Mouse (Mus musculus) CH12.LX (cell line): ENCODE measurements at regions not wholly inside any gene's neighbourhood (a gene's known extent, or its start where the extent isn't known, plus 50 kb on each side); places are given as distances from the start of the nearest gene placed in this dataset.

Experiments used
- DNase-seq: peaks from one replicate; pipeline ENCODE4 v3.0.0-alpha.2; 2013; ENCODE audit errors: extremely low read depth
- H3K27ac ChIP-seq: 2 replicates; pipeline ENCODE4 v1.5.1; 2012; ENCODE audit warnings: low read depth, mild to moderate bottlenecking, control low read depth, moderate library complexity; ENCODE audit not compliant: insufficient read depth
- H3K27me3 ChIP-seq: replicated peaks from 2 replicates; pipeline ENCODE3; 2012; ENCODE audit warnings: inconsistent platforms
- H3K36me3 ChIP-seq, 2 experiments: replicated peaks in 1 of 2; 2 replicates each; pipeline versions ENCODE3 to v1.6.1; 2012; ENCODE audit warnings: inconsistent platforms in 1 of 2, low read length in 1 of 2, mild to moderate bottlenecking in 1 of 2, mixed read lengths in 1 of 2, moderate library complexity in 1 of 2; ENCODE audit not compliant: control insufficient read depth in 1 of 2, insufficient read depth in 1 of 2
- H3K4me1 ChIP-seq, 2 experiments: 2 replicates each; pipeline ENCODE4 v1.6.1; 2012; ENCODE audit warnings: inconsistent platforms in 1 of 2, moderate library complexity in 1 of 2; ENCODE audit not compliant: insufficient read depth in 2 of 2, control insufficient read depth in 1 of 2
- H3K4me2 ChIP-seq: 2 replicates; pipeline ENCODE4 v1.6.1; 2012; ENCODE audit warnings: low read depth, mild to moderate bottlenecking, control low read depth; ENCODE audit not compliant: poor library complexity, insufficient read depth, severe bottlenecking
- H3K4me3 ChIP-seq, 3 experiments: fragments of 150-350 bp in 1 of 3; sonication (generic) in 1 of 3; replicated peaks in 1 of 3; 2 replicates each; pipeline versions ENCODE3 to v1.5.1; 2011 to 2012; ENCODE audit warnings: low read depth in 2 of 3, low read length in 2 of 3, mild to moderate bottlenecking in 2 of 3, moderate library complexity in 2 of 3, control low read depth in 1 of 3, improper control_type of control experiment in 1 of 3, inconsistent platforms in 1 of 3, mixed read lengths in 1 of 3; ENCODE audit not compliant: poor library complexity in 1 of 3
- H3K79me2 ChIP-seq: replicated peaks from 2 replicates; pipeline ENCODE4 v1.6.1; 2012; ENCODE audit warnings: mild to moderate bottlenecking, moderate library complexity; ENCODE audit not compliant: control insufficient read depth, poor library complexity, insufficient read depth, severe bottlenecking; ENCODE audit errors: extremely low read depth
- H3K9ac ChIP-seq: 2 replicates; pipeline ENCODE4 v1.6.1; 2012; ENCODE audit warnings: low read depth, mild to moderate bottlenecking, control low read depth, moderate library complexity; ENCODE audit not compliant: insufficient read depth
- H3K9me3 ChIP-seq: replicated peaks from 2 replicates; pipeline ENCODE3; 2012; ENCODE audit warnings: low read length, inconsistent platforms, mixed read lengths
- ETS1 ChIP-seq: conservative IDR thresholded peaks from 2 replicates; pipeline ENCODE4 v1.6.1; 2012; ENCODE audit warnings: low read depth, mild to moderate bottlenecking, inconsistent platforms, low read length, improper control_type of control experiment, moderate library complexity
- GABPA ChIP-seq: IDR thresholded peaks from 2 replicates; pipeline ENCODE4 v1.6.1; 2012; ENCODE audit warnings: low read depth, low read length, improper control_type of control experiment, inconsistent platforms; ENCODE audit not compliant: insufficient replicate concordance
- JUND ChIP-seq: conservative IDR thresholded peaks from 2 replicates; pipeline ENCODE4 v1.6.1; 2011; ENCODE audit warnings: low read depth, low read length, improper control_type of control experiment
- MAX ChIP-seq: IDR thresholded peaks from 2 replicates; pipeline ENCODE4 v1.6.1; 2011; ENCODE audit warnings: low read length, improper control_type of control experiment
- MAZ ChIP-seq: IDR thresholded peaks from 2 replicates; pipeline ENCODE4 v1.6.1; 2012; ENCODE audit warnings: low read depth, mild to moderate bottlenecking, inconsistent platforms, low read length, improper control_type of control experiment, moderate library complexity
- MXI1 ChIP-seq: IDR thresholded peaks from 2 replicates; pipeline ENCODE4 v1.6.1; 2011; ENCODE audit warnings: mild to moderate bottlenecking, low read depth, low read length, improper control_type of control experiment
- NELFE ChIP-seq: IDR thresholded peaks from 2 replicates; pipeline ENCODE4 v1.6.1; 2011; ENCODE audit warnings: low read depth, low read length, improper control_type of control experiment
- NRF1 ChIP-seq: IDR thresholded peaks from 2 replicates; pipeline ENCODE4 v1.6.1; 2014; ENCODE audit warnings: low read depth, mild to moderate bottlenecking, inconsistent platforms, low read length, improper control_type of control experiment, moderate library complexity
- POLR2A ChIP-seq: IDR thresholded peaks from 2 replicates; pipeline ENCODE4 v1.6.1; 2011; ENCODE audit warnings: low read depth, mild to moderate bottlenecking, improper control_type of control experiment, low read length
- POLR2AphosphoS2 ChIP-seq: IDR thresholded peaks from 2 replicates; pipeline ENCODE4 v1.6.1; 2011; ENCODE audit warnings: low read depth, low read length, improper control_type of control experiment
- RCOR1 ChIP-seq: conservative IDR thresholded peaks from 2 replicates; pipeline ENCODE4 v1.6.1; 2012; ENCODE audit warnings: low read depth, mild to moderate bottlenecking, inconsistent platforms, low read length, improper control_type of control experiment
- SIN3A ChIP-seq: IDR thresholded peaks from 2 replicates; pipeline ENCODE4 v1.6.1; 2012; ENCODE audit warnings: low read length, improper control_type of control experiment, inconsistent platforms
- TCF12 ChIP-seq: IDR thresholded peaks from 2 replicates; pipeline ENCODE4 v1.6.1; 2014; ENCODE audit warnings: low read depth, mild to moderate bottlenecking, inconsistent platforms, low read length, improper control_type of control experiment
- USF1 ChIP-seq: IDR thresholded peaks from 2 replicates; pipeline ENCODE4 v1.6.1; 2014; ENCODE audit warnings: low read depth, mild to moderate bottlenecking, inconsistent platforms, low read length, improper control_type of control experiment
- USF2 ChIP-seq: conservative IDR thresholded peaks from 2 replicates; pipeline ENCODE4 v1.6.1; 2011; ENCODE audit warnings: low read depth, low read length, improper control_type of control experiment
- ZC3H11A ChIP-seq: IDR thresholded peaks from 2 replicates; pipeline ENCODE4 v1.6.1; 2012; ENCODE audit warnings: low read depth, mild to moderate bottlenecking, inconsistent platforms, low read length, improper control_type of control experiment
- ZNF384 ChIP-seq: IDR thresholded peaks from 2 replicates; pipeline ENCODE4 v1.6.1; 2012; ENCODE audit warnings: low read depth, low read length, improper control_type of control experiment, inconsistent platforms
- dilution Hi-C: fragments of 300-500 bp; cut with MboI; formaldehyde crosslinking; loops from 2 replicates; pipeline ENCODE4 v1.14.3; 2020; ENCODE audit warnings: low sequenced_read_pairs; ENCODE audit not compliant: extremely low pct_unique_long_range_greater_than_20kb, extremely low pct_ligation_motif_present
- in situ Hi-C: fragments of 300-500 bp; cut with MboI; formaldehyde crosslinking; loops from 3 replicates; pipeline ENCODE4 v1.14.3; 2019; ENCODE audit warnings: low sequenced_read_pairs, low pct_ligation_motif_present, low pct_unique_long_range_greater_than_20kb, mixed read lengths

GRCm38 (mm10) chr7:142599942-142600341 is 66.7 kb downstream of the Igf2 start:
- dilution Hi-C loops (no loop called here), in situ Hi-C loops (loop anchor here (5.0 kb wide), 1 partner anchor 77 kb away; no protein-coding TSS in a partner anchor)
- H3K9ac ChIP-seq: no peak overlapping the region
- H3K4me2 ChIP-seq: no peak overlapping the region
- H3K4me3 ChIP-seq: no peak overlapping the region
- no peaks in the 10 kb centered on the region for H3K79me2 ChIP-seq
- no peaks in the 10 kb centered on the region for H3K36me3 ChIP-seq
- H3K27me3 ChIP-seq: peaks cover 97% of the 10 kb centered on the region
- TF ChIP-seq MAX: no peak
- TF ChIP-seq RCOR1: no peak
- no peak for TF ChIP-seq ZC3H11A
- TF ChIP-seq ZNF384: no peak
- TF ChIP-seq NRF1: no peak
- no peak for TF ChIP-seq GABPA
- no peak for TF ChIP-seq TCF12
- TF ChIP-seq ETS1: no peak
- no peak for TF ChIP-seq USF2
- no peaks in the 10 kb centered on the region for H3K4me1 ChIP-seq
- H3K9me3 ChIP-seq: no peaks in the 10 kb centered on the region
- DNase-seq: no peak
- no peak overlapping the region for H3K27ac ChIP-seq

- DNase-seq: no peak
- Histone ChIP-seq H3K4me2 (no peak overlapping the region), H3K27ac (no peak overlapping the region), H3K79me2 (no peaks in the 10 kb centered on the region), H3K9ac (no peak overlapping the region), H3K36me3 (no peaks in the 10 kb centered on the region), H3K4me3 (no peak overlapping the region), H3K4me1 (no peaks in the 10 kb centered on the region), H3K27me3 (peaks cover 97% of the 10 kb centered on the region), H3K9me3 (no peaks in the 10 kb centered on the region)
- in situ Hi-C loops (loop anchor here (5.0 kb wide), 1 partner anchor 77 kb away; no protein-coding TSS in a partner anchor), dilution Hi-C loops (no loop called here)
- TF ChIP-seq USF1 (no peak), SIN3A (no peak), POLR2A (no peak), JUND (no peak), NELFE (no peak), RCOR1 (no peak), MXI1 (no peak), POLR2AphosphoS2 (no peak), MAZ (no peak)
These were observed 66.2 kb downstream of the Igf2 start for GRCm38 (mm10) chr7:142600400-142600799.
